Mouse (Mus musculus): ENCODE data around the gene Iqgap2. TPM values are rescaled to one million over a fixed set of nuclear protein-coding genes. Genes with fewer than 3 reads are reported as not detected.

The Iqgap2 gene
- polyA plus RNA-seq, 1 experiment = 0.17 TPM

DNA sequence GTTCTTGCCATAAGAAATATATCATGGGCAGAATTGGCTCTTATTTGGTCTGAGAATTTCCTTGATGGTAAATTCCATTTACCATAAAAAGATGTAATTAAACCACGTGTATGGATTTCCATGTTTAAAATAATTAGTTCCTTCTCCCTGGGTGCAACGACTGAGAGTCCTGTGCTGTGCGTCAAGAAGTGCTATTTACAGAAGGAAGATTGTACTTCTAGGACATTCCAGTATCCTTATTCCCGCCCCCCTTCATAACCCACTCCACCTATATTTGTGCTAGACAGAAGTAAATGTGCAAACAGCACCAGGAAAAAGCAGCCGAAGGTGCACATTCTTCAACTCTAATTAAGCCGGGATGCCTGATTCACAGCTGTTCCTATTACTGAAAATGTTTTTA lies 65.5 kb downstream of the Iqgap2 start:
- TF ChIP-seq TAL1 (IDR thresholded peaks at IDR 0.05; ENCODE audit: low read length) (no peak), GATA1 (IDR thresholded peaks at IDR 0.05; ENCODE audit: low read length) (no peak)
- no peaks in the 10 kb centered on the region for H3K36me3 ChIP-seq (ENCODE audit: control insufficient read depth)
- H3K9me3 ChIP-seq (ENCODE audit: control insufficient read depth, low read length) = no peaks in the 10 kb centered on the region
- H3K4me3 ChIP-seq (replicated peaks) = no peak overlapping the region
- H3K4me1 ChIP-seq (ENCODE audit: control insufficient read depth) = no peaks in the 10 kb centered on the region
- no peaks in the 10 kb centered on the region for H3K27me3 ChIP-seq (ENCODE audit: control insufficient read depth)

- Histone ChIP-seq H3K36me3 (ENCODE audit: control insufficient read depth) (no peaks in the 10 kb centered on the region), H3K4me1 (ENCODE audit: control insufficient read depth) (no peaks in the 10 kb centered on the region)
- TF ChIP-seq TAL1 (IDR thresholded peaks at IDR 0.05; ENCODE audit: low read length) (no peak), GATA1 (IDR thresholded peaks at IDR 0.05; ENCODE audit: low read length) (no peak)
Observed at GRCm38 (mm10) chr13:95822918-95823317, 68.8 kb downstream of the Iqgap2 start.

GRCm38 (mm10) chr13:95820071-95820470 lies 71.7 kb downstream of the Iqgap2 start:
- no peaks in the 10 kb centered on the region for H3K4me1 ChIP-seq (ENCODE audit: control insufficient read depth)
- no peaks in the 10 kb centered on the region for H3K9me3 ChIP-seq (ENCODE audit: control insufficient read depth, low read length)
- no peak for TF ChIP-seq GATA1 (IDR thresholded peaks at IDR 0.05; ENCODE audit: low read length)
- TF ChIP-seq TAL1 (IDR thresholded peaks at IDR 0.05; ENCODE audit: low read length) = no peak
- no peaks in the 10 kb centered on the region for H3K36me3 ChIP-seq (ENCODE audit: control insufficient read depth)
- H3K4me3 ChIP-seq (replicated peaks) = no peak overlapping the region
- H3K27me3 ChIP-seq (ENCODE audit: control insufficient read depth) = no peaks in the 10 kb centered on the region

More at GRCm38 (mm10) chr13:95822918-95823317, 68.8 kb downstream of the Iqgap2 start:
- Histone ChIP-seq H3K27me3 (ENCODE audit: control insufficient read depth) (no peaks in the 10 kb centered on the region), H3K9me3 (ENCODE audit: control insufficient read depth, low read length) (no peaks in the 10 kb centered on the region), H3K4me3 (replicated peaks) (no peak overlapping the region)

DNA sequence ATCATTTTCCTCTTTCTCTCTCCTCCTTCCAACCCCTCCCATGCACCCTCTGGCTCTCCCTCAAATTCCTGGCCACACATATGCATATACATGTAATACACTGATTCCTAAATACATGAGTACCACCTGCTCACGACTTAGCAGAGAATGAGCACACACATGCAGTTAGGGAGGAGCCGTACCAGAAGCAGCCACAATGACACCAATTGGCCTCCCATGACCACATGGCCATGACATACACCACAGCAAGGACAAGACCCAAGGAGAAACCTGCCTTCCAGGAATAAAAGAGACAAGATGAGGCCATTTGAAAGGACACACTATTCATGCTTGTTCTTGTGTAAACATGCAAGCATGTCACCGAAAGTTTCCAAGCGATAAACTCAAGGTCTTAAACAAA lies 72.8 kb downstream of the Iqgap2 start:
- TF ChIP-seq GATA1 (IDR thresholded peaks at IDR 0.05; ENCODE audit: low read length) (no peak), TAL1 (IDR thresholded peaks at IDR 0.05; ENCODE audit: low read length) (no peak)
- H3K4me3 ChIP-seq (replicated peaks) = no peak overlapping the region
- no peaks in the 10 kb centered on the region for H3K36me3 ChIP-seq (ENCODE audit: control insufficient read depth)
- H3K27me3 ChIP-seq (ENCODE audit: control insufficient read depth) = no peaks in the 10 kb centered on the region
- H3K9me3 ChIP-seq (ENCODE audit: control insufficient read depth, low read length) = no peaks in the 10 kb centered on the region
- no peaks in the 10 kb centered on the region for H3K4me1 ChIP-seq (ENCODE audit: control insufficient read depth)

DNA sequence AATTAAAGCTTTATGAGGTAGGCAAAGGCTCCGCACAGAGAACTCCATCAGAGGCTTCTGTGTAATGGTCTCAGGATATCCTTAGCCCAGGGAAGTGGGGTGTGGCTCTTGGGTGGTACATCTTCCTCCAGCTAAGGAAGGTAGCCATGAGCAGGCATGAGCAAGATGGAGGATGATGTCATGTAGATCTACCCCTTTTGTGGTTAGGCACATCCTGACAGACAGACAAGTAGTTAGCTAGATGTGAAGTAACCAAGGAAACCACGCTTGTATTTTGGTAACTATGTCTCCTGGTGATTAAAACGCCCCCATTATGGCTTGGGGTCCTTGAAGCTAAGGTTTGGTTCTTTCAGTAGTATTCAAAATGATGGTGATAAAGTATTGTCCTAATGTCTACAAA lies 78.1 kb downstream of the Iqgap2 start:
- TF ChIP-seq TAL1 (IDR thresholded peaks at IDR 0.05; ENCODE audit: low read length) (no peak), GATA1 (IDR thresholded peaks at IDR 0.05; ENCODE audit: low read length) (no peak)
- Histone ChIP-seq H3K4me1 (ENCODE audit: control insufficient read depth) (no peaks in the 10 kb centered on the region), H3K4me3 (replicated peaks) (no peak overlapping the region), H3K9me3 (ENCODE audit: control insufficient read depth, low read length) (no peaks in the 10 kb centered on the region), H3K36me3 (ENCODE audit: control insufficient read depth) (no peaks in the 10 kb centered on the region), H3K27me3 (ENCODE audit: control insufficient read depth) (no peaks in the 10 kb centered on the region)

- Histone ChIP-seq H3K36me3 (ENCODE audit: control insufficient read depth) (no peaks in the 10 kb centered on the region), H3K4me1 (ENCODE audit: control insufficient read depth) (peaks cover under 1% of the 10 kb centered on the region; the same call in 1 of the 2 replicates), H3K27me3 (ENCODE audit: control insufficient read depth) (no peaks in the 10 kb centered on the region), H3K4me3 (replicated peaks) (no peak overlapping the region), H3K9me3 (ENCODE audit: control insufficient read depth, low read length) (no peaks in the 10 kb centered on the region)
- no peak for TF ChIP-seq TAL1 (IDR thresholded peaks at IDR 0.05; ENCODE audit: low read length)
- no peak for TF ChIP-seq GATA1 (IDR thresholded peaks at IDR 0.05; ENCODE audit: low read length)
Observed at GRCm38 (mm10) chr13:95810796-95811195, 80.9 kb downstream of the Iqgap2 start.

DNA sequence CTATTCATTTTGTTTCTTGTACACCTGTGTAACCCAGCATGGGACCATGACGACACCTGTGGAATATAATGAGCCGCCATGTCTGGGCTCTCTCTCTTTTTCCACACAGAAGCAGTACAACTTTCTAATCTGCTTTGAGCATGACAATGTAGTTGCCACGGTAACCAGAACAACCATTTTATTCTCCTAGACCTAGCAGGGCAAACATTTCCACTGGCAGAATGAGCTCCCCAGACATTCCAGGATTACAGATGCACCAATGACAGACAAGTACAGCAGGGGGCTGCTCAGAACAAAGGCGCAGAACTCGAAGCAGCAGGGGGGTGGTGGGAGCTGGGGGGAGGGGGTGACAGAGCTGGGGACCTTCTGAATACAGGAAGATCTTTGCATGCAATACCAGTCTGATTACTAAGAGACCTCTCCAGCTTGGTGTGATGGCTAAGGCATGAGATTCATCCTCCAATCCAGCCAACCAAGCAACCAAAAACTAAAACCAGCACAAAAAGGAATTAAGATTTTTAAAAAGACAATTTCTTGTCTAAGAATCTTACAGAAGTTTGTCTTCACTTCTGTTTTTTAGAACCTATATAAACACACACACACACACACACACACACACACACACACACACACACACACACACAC lies 84.5 kb downstream of the Iqgap2 start:
- TF ChIP-seq GATA1 (IDR thresholded peaks at IDR 0.05; ENCODE audit: low read length) (no peak), TAL1 (IDR thresholded peaks at IDR 0.05; ENCODE audit: low read length) (no peak)
- no peaks in the 10 kb centered on the region for H3K27me3 ChIP-seq (ENCODE audit: control insufficient read depth)
- H3K9me3 ChIP-seq (ENCODE audit: control insufficient read depth, low read length) = no peaks in the 10 kb centered on the region
- no peak overlapping the region for H3K4me3 ChIP-seq (replicated peaks)
- peaks cover 5% of the 10 kb centered on the region for H3K4me1 ChIP-seq (ENCODE audit: control insufficient read depth)
- H3K36me3 ChIP-seq (ENCODE audit: control insufficient read depth) = no peaks in the 10 kb centered on the region

DNA sequence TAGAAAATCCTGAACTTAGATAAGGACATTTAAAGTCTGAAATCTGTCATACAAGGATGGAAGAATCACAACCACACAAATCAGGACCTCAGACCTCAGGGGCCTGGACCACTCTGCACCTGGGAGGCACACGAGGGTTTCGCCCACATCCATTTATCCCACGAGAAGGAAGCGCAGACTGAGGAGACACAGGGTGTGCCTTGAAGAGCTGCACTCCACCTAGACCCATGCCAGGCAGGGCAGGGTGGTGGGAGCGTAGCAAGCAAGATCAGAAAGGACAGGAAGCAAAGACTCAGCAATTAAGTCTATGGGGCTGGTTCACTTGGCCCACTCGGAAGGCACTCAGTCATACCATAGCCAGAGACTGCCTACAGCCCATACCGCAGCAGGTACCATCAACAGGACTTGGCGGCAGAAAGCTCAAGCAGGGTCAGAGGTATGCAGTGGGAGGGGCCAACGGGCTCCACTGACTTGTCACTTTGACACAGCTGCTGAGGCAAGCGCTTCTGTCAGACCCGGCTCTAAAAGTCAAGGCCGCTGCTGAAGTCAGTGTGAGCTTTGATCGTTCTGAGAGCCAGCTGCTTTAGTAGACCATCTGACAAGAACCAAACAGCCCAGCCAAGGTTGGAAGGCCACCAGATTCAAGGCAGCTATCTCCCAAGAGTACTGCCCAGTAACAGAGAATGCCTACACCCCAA lies 86.1 kb downstream of the Iqgap2 start:
- peaks cover 5% of the 10 kb centered on the region for H3K4me1 ChIP-seq (ENCODE audit: control insufficient read depth)
- no peaks in the 10 kb centered on the region for H3K9me3 ChIP-seq (ENCODE audit: control insufficient read depth, low read length)
- TF ChIP-seq GATA1 (IDR thresholded peaks at IDR 0.05; ENCODE audit: low read length) (no peak), TAL1 (IDR thresholded peaks at IDR 0.05; ENCODE audit: low read length) (no peak)
- no peak overlapping the region for H3K4me3 ChIP-seq (replicated peaks)
- no peaks in the 10 kb centered on the region for H3K27me3 ChIP-seq (ENCODE audit: control insufficient read depth)
- H3K36me3 ChIP-seq (ENCODE audit: control insufficient read depth) = no peaks in the 10 kb centered on the region

- H3K4me1 ChIP-seq (ENCODE audit: control insufficient read depth) = peaks cover 5% of the 10 kb centered on the region
- H3K4me3 ChIP-seq (replicated peaks) = no peak overlapping the region
- H3K27me3 ChIP-seq (ENCODE audit: control insufficient read depth) = no peaks in the 10 kb centered on the region
- no peak for TF ChIP-seq TAL1 (IDR thresholded peaks at IDR 0.05; ENCODE audit: low read length)
- no peak for TF ChIP-seq GATA1 (IDR thresholded peaks at IDR 0.05; ENCODE audit: low read length)
- no peaks in the 10 kb centered on the region for H3K36me3 ChIP-seq (ENCODE audit: control insufficient read depth)
- no peaks in the 10 kb centered on the region for H3K9me3 ChIP-seq (ENCODE audit: control insufficient read depth, low read length)
Observed at GRCm38 (mm10) chr13:95804113-95804512, 87.6 kb downstream of the Iqgap2 start.
